Mouse (Mus musculus) liver, embryonic 14.5 days (tissue): Measurements from ENCODE around the gene Rdh8.

Experiments used
- CTCF ChIP-seq: IDR thresholded peaks from 2 replicates; pipeline ENCODE4 v1.5.1; 2016; ENCODE audit warnings: antibody characterized with exemption, low read depth, control low read depth
- EP300 ChIP-seq: IDR thresholded peaks from 2 replicates; pipeline ENCODE4 v1.6.1; 2016; ENCODE audit warnings: antibody characterized with exemption, low read depth

DNA sequence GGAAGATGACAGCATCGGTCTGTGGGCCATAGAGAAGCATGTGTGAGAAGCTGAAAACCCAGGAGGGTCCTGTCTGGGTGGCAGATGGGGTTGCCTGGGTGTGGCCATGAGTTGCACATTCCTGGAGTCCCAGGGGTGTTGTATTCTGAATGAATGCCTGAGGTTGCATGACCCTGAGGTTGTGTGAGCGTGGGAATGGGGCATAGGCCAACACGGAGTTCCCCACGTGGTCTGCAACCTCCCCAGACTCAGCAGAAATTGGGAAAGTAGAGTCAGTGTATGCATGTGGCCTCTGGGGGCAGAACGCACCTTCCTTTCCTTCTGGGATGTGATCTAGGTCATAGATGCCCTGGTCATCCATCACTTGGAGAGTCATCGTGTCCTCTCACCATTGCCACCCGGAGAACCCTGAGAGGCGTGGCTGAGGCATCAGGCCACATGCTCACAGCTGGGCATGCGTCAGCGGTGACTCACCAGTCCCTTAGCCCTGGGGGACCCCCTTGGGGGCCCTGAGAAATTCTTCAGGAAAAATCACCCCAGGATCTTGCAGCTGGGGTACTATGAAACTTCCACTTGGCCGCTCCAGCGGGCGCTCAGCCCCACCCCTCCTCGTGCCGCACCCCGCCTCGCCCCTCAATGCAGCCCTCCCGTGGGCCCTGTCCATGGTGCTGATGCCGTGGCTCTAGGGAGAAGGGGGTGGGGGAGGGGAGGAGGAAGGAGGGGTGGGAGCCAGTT is 5.6 kb upstream of the Rdh8 start:
- TF ChIP-seq CTCF (no peak), EP300 (no peak)
